Mouse (Mus musculus): ENCODE data around the gene Tent5d.

- TF ChIP-seq POLR2A (IDR thresholded peaks at IDR 0.05; ENCODE audit: borderline replicate concordance, extremely low read depth, insufficient read depth, insufficient read length, poor library complexity, severe bottlenecking) (no peak), CTCF (IDR thresholded peaks at IDR 0.05; ENCODE audit: borderline replicate concordance, extremely low read depth, insufficient read depth, insufficient read length) (no peak)
These were observed 24.5 kb upstream of the Tent5d start for GRCm38 (mm10) chrX:107767896-107768295.
